Mouse (Mus musculus) heart, postnatal 25 days (tissue): Measurements from ENCODE around the gene Cnfn. TPM values are rescaled to one million over a fixed set of nuclear protein-coding genes. Genes with fewer than 3 reads are reported as not detected.
A peak's percentile ranks its signal among the peaks of the same experiment; 100 is the strongest.
"Not testable (repeated sequence)": the region's sequence is repeated elsewhere in the genome, so short reads cannot be mapped to it uniquely, and the experiment has no call there.

Source experiments
- DNase-seq: peaks from one replicate; pipeline ENCODE4 v3.0.0; 2022; ENCODE audit warnings: low spot score
- intact Hi-C: fragments of 180-260 bp; cut with DNase I; formaldehyde crosslinking; loops from one replicate; pipeline ENCODE4 v1.15.1; 2025
- total RNA-seq, 2 experiments: library from RNA; stranded (reverse); gene quantifications; 2 replicates each; pipeline ENCODE4 v1.2.3; 2021

Cnfn gene
- total RNA-seq, result not detected

DNA sequence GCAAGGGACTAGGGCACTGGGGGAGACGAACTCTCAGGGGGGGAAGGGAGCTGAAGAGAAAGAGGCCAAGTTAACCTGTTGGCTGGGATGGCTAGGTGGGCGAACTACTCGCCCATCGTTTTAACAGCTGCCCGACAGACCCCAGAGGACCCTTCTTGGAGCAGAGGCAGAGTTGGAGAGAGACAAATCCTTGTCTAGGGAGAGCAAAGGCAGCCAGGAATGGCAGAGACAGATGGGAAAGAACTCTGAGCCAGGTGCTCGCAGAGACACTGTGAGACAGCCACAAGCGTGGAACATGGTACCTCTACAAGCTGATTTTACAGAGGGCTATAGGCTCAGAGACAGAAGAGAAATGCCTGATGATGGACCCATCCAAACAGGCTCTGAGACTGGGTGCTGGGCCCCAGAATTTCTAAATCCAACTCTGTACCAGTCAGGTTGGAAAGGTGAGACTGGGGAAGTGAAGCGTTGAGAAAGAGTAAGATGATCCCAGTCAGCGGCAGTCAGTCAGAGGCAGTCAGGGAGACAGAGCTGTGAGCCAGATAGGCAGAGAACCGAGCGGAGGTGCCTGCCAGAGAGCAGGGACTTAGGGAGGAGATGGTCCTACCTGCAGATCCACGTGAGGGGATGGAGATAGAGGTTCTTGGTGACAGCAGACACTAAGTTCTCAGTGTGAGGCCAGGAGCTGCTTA, at the start of gene Cnfn:
Gene Cnfn (minus strand): TSS at position 667 of the 692 bp plus-strand sequence.
- intact Hi-C loops, result no loop called here
- DNase-seq, result no peak

DNA sequence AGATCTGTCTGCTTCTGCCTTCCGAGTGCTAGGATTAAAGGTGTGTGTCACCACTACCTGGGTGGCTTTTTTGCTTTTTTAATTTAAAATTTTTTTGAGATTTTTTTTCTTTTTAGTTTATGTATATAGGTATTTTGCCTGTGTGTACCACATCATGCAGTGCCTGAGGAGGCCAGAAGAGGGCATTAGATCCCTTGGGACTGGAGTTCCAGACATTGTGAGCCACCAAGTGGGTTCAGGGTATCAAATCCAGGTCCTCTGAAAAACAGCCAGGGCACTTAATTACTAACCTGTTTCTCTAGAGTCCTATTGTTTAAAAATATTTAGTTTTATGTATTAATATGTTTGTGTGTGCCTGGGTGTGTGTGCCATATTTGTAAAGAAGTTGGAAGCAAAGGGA, 48.1 kb upstream of the Cnfn start:
- no peak for DNase-seq
- intact Hi-C loops, result no loop called here

DNA sequence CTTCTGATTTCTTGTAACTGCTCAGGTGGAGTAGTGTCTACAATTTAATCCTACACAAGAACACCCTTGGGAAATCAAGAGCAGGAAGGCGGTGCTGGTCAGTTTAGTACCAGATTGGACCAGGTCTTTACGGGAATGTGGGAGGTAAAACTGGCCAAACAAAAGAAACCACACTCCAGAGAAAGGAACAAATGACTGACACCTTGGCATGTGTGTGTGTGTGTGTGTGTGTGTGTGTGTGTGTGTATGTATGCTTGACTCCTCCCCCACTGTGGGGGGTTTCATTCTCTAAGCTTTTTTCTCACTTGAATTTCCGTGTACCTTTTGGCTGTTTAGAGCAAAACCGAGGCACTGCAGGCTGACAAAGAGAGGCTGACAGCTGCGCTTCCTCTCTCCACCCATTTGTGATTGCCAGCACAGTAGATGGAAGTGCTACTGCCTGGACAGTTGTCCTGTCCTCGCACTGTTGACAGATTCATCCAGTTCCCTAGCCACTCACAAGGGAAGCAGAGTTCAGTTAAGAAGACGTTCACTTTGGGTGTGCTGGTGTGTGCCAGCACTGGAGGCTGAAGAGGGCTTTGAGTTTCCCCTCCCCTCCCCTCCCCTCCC, 43.4 kb upstream of the Cnfn start, which contains the start of gene Cxcl17:
Gene Cxcl17 (minus strand): TSS at position 54 of the 609 bp plus-strand sequence.
- intact Hi-C loops, result no loop called here
- DNase-seq, result no peak

DNA sequence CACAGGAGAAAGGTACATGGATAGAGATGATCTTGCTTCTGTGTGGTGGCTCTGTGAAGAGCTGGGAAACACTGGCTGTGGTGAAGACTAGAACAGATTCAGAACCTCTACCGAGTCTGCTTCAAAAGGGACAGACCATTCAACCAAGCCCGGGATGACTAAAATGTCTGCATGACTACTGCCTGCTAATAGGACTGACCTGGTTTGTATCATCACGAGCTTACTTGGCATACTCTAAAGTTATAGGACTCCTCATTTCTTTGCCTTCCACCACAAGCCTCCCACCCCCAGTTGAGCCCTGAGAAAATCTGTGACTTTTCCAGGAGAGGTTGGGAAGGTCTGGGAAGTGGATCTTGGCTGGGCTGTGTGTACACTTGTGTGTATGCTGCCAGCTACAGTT, 42.3 kb upstream of the Cnfn start:
- intact Hi-C loops, result no loop called here
- no peak for DNase-seq

DNA sequence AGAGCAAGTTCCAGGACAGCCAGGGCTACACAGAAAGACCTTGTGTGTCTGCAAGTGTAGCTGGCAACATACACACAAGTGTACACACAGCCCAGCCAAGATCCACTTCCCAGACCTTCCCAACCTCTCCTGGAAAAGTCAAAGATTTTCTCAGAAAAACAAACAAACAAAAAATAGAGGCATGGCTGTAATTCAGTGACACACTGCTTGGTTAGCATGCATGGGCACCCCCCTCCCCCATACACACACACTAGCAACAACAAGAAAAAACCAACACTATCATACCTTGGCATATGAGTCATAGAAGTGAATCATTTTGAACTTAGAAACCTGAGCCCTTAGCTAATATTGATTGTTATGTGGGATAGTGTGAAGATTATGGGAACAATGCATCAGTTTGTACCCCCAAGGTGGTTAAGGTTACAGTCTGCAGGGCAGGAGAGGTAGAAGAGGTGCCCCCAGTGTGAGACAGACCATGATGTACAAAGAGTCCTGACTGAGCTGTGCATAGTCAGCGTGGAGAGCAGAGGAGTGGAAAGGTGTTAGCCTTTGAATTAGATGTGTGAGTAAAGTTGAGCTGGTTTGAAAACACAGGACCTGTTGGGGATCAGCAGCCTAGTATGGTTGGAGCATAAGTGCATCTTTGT, 41.6 kb upstream of the Cnfn start:
- intact Hi-C loops, result no loop called here
- DNase-seq, result no peak

DNA sequence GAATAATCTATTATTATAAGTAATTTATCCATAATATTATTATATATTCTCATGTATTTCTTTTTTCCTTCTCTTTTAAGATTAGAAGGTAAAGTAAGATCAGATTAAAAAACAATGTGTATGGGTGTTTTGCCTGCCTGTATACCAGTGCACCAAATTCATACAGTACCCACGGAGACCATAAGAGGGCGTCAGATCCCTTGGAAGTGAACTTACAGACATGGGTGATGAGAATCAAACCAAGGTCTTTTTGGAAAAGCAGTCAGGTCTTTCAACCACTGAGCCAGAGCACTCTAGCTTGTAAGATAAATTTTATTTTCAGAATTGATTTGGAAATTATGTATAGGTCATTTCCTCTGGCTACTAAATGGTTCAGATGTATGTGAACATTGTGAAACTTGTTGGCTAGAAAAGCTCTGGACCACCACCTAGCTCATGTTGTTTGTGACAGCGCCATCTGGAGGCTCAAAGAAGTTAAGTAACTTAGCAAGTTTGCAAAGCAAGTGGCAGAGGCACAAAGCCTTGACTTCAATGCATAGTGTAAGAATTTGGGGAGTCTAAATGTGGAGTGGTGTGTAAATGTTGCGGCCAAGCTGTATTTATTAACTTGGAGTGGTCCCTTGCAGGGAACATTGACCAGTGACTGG, 39.7 kb upstream of the Cnfn start:
- DNase-seq, result no peak
- intact Hi-C loops, result loop anchor here (2.0 kb wide), 1 partner anchor 42 kb away; no protein-coding TSS in a partner anchor

DNA sequence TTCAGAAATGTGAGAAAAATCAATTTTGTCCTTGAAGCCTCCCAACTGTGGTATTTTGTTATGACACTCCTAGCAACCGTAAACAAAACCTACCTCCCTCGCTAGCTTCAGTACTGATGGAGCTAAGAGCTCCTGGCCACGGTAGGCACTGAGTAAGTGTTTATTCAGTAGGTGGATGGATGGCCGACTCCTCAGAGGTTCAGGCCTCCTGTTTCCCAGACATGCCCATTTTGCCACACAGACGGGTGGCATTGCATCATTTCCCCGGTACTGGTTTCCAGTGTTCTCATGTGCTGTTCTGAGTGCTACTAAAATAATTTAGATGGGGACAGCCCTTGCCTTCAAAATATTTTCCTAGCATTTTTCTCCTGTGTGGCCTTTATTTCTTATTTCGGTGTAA, 36.9 kb upstream of the Cnfn start:
- intact Hi-C loops, result no loop called here
- DNase-seq, result no peak

DNA sequence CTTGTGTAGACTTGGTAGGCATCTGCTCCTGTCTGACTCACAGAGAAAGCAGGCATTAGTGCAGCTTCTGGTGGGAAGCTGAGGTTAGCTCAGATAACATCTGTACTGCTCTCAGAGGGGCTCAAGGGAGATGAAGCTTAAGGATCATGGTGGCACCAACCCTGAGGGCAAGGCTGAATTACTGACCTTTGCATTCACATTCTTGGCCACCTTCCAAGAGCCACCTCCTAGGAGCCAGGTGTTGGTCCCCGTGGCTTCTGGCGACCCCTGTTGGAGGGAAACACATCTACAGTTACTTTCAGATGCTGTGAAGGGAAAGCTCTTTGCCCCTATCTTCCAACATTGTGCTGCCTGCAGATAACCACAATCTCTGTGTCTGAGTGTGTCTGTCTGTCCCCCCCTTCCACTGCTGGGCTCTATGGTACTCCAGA, 33.2 kb upstream of the Cnfn start:
- no peak for DNase-seq
- intact Hi-C loops, result no loop called here

DNA sequence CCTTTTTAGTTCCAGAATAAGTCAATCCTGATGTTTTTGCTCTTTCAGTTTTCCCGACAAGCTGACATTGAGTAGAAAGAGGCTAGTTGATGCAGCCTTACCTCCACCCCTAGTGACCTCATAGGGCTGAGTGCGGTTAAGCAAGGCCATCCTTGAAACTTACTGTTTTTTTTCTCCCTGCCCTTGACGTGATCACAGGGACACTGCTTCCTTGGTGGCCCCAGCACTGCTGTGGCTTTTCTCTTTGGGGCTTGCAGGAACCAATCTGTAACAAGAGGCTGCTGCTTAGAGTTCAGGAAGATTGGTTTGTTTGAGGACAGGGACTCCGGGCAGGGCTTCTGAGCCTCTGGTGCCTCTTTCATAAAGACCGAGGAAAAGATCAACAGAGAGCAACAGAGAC, 32.5 kb upstream of the Cnfn start:
- intact Hi-C loops, result no loop called here
- DNase-seq, result no peak

DNA sequence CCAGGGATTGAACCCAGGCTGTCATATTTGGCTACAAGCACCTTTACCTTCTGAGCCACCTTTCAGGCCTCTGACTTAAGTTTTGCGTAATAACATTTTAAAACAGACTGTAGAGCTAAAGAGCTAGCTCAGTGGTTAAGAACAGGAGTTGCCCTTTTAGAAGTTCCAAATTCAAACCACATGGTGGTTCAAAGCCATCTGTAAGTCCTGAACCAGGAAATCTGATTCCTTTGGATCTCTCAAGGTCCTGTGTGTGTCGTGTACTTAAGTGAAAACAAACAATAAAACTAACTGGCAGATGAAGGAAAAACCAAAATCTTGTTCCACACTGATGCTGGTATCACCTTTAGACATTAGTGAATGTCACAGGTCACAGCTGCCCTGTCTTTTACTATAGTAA, 32.0 kb upstream of the Cnfn start:
- intact Hi-C loops, result no loop called here
- DNase-seq, result no peak

DNA sequence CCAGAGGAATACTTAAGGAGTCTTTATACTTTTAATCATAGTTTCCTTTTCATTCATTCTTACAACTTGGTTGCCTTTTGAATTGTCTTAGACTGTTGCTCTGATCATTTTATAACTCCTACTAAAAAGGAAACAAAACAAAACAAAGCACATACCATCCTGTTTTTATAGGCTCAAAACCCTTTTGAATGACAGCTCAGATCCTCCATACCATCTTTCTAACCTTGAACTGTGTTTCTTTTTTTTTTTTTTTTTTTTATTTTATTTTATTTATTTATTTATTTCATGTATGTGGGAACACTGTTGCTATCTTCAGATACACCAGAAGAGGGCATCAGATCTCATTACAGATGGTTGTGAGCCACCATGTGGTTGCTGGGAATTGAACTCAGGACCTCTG, 29.5 kb upstream of the Cnfn start:
- intact Hi-C loops, result loop anchor here (2.0 kb wide), 1 partner anchor 20 kb away; no protein-coding TSS in a partner anchor
- DNase-seq, result not testable (repeated sequence)

DNA sequence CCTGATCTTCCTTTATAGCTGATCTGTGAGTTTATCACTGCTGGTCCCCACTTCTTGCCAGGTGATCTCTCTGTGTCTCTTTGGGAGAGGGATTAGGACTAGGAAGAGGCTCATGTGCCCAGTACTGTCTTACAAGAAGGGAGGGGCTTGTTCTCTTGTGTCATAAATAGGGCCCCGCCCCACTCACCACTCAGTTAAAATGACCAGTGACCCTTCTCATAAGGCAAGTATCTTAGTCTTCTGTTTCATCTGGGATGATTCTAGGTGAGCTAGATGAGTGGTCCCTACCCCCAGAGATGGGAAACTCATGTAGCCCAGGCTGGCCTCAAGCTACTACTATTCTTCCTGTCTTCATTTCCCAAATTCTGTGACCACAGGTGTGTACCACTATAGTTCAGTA, 29.1 kb upstream of the Cnfn start, which contains the start of gene Lipe:
Gene Lipe (minus strand): TSS at position 101 of the 400 bp plus-strand sequence.
- no peak for DNase-seq
- intact Hi-C loops, result loop anchor here (2.0 kb wide), 1 partner anchor 20 kb away; no protein-coding TSS in a partner anchor

DNA sequence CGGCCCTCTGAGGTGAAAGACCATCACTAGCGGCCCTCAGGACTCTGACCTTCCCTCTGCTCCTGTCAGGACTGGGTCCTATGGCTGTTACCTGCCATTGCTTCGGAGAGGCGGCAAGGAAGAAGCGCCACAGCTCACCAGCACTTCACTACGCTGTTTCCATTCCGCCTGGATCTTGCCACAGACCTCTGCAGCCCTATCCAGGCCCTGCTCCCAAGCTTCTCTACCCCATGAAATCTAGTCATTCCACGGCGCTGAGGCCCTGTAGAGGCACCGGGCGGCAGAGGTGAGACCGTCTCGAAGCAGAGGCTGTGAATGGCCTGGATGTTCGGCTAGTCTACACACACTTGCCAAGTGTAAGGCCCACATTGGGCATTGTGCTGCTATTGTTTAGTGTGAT, 27.1 kb upstream of the Cnfn start:
- intact Hi-C loops, result no loop called here
- DNase-seq, result no peak

DNA sequence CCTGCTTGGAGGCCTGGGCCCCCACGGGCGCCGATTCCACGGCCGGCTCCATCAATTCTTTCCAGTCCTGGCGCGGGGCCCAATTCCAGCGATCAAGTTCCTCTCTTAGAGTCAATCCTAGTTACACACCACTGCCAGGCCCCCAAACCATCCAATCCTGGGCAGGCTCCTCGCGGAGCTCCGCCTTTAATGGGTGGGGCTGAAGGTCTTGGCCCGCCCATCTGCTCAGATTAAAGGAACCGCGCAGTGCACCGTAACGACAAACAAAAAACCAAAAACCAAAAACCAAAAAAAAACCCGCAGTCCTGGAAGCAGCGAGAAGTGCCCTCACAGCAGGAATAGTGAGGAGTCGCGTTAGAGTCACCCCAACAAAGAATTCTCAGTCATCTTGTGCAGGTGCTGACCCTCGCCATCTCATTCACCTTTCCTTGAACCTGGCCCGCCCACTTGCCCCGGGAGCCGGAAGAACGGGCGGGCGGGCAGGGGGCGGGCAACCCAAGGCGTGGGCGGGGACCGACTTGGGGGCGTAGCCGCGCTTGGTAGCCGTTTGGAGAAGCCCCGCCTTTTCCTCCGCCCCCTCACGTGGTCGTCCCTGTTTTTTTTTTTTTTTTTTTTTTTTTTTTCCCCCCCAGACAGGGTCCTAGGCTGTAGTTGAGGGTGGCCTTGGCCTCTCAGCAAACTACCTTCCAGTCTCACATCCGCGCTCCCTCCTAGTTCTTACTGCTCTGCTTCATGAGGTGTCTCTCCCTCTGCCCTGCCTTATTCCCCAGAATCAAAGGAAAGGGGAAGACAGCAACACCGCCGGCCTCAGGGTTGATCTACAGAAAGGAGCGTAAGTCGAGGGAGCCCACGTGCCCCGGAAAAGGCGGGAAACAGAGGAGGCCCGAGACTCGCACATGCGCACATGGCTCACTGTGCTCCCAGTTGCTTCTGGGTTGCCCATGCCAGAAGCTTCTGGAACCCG, 26.3 kb upstream of the Cnfn start:
- intact Hi-C loops, result no loop called here
- DNase-seq, result peak; percentile 93

DNA sequence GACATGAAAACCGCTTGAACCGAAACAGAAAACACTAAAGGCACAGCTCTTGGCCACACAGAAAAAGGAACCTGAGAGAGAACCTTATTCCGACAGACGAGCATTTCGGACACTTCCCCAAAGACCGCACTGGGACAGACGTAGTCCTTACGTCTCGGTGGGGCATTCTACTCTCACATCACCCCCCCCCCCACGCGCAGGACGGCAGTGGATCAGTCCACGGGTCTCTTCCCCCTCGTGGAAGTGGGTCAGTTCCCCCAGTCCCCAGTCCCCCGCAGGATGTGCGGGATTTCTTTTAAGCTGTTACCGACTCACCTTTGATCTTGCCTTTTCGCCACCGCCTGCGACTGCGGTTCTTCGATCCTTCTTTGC, 25.6 kb upstream of the Cnfn start:
- DNase-seq, result no peak

DNA sequence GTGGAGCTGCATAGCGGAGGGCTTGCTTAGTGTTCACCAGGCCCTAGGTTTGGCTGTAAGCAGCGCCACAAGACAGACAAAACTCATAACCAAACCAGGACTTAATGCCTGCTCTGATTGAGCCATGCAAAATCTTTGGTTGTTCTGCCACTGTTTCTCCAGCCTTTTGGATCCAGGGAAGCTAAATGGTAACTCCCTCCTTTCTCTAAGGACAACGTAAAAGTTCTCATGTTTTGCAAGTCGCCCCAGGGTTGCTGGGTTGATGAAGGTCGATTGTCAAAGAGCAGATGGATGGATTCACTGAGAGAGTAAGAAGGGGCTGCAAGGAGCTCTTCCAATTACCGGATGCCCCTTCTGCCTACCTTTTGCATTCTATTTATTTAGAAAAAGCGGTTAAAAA, 25.2 kb upstream of the Cnfn start:
- no peak for DNase-seq
- intact Hi-C loops, result no loop called here

More for the DNA sequence above, 25.6 kb upstream of the Cnfn start:
- intact Hi-C loops, result no loop called here

DNA sequence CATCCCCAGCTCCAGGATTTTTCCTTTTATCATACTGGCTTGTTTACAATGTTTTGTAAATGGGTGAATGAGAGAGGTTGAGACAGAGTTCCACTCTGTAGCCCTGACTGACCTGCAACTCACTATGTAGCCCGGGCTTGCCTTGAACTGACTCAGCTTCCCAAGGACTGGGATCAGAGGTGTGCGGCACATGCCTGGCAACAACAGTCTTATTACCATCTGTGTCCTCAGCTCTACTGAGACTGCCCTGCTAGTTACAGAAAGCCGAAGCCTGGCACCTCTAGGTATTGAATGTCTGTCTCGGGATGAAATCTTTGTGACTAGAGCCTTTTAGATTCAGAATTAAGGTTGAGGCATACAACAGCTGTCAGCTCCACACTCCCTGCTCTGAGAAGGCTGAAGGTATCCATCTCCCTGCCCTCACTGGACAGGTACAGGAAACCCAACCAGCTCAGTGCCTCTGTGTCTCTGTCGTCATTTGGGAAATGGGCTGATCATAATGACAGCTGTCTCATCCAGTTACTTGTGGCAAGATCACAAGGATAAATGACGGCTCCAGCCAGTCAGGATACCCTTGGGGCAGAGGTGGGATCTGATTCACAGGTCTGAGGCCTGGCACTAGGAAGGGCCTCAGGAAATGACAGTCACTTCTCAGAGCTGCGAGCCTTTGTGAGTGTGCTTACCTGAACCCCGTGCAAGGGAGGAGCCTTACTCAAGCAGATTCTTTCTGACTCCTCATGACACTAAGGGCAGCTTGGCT, 24.1 kb upstream of the Cnfn start:
- intact Hi-C loops, result no loop called here

DNA sequence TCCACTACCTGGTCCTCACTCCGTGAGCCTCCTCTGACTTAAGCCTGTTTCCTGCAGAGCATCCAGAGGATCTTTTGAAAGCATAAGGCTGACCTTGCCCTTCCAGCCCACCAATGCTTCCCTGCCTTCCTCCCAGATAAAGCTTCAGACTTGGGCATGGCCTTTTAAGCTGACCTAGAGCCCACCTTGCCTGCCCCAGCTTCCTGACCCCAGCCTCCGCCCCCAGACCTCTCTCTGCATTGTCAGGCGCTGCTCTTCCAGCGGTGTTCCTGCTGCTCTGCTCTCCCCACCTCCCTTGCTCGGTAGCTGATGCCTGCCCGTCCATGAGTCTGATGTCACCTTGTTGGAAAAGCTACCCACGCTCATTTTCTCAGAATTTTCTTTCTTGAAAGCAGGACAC, 23.3 kb upstream of the Cnfn start:
- intact Hi-C loops, result no loop called here
- no peak for DNase-seq

More for the DNA sequence above, 24.1 kb upstream of the Cnfn start:
- DNase-seq, result no peak
